Mouse (Mus musculus): ENCODE measurements around the gene Acot7.

Gene Acot7

DNA sequence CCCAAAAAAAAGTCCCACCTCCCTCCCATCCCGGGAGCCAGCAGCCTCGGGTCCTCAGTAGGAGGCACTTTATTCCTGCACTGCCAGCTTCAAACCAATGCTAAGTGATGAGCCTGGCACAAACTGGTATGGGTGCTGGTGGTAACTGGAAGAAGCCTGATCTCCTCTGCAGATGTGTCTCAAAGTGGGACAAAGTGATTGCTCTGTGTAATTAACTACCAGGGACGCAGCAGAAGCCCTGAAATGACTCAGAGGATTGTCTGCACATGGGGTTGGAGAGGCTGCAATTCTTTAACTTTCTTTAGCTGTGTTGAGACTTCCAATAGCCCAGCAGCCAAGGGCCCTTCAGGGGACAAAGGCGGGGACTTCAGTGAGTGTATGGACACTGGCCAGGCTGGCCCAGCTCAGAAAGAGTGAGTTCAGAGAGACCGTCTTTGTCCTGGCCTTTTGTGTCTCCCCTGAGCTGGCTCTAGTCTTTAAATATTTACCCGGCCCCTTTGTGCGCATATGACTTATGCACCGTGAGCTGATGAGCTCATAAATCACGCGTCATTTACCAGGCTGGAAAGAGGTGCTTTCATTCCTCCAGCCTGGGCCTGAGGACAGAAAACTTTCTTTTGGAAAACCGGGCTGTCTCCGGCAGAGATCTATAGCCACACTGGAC is 114.3 kb downstream of the Acot7 start:
- CTCF ChIA-PET = interaction anchor here in 3 of 4 experiments (0.6 to 1.5 kb wide), 11 partner anchors 9 to 196 kb away, joined by 3 to 4 read pairs (median 3); partner anchors contain the start of gene Rnf207 (in 1 of the 3)
- POLR2A ChIA-PET = interaction anchor here in 2 of 4 experiments (0.7 to 1.8 kb wide), 8 partner anchors 10 to 159 kb away, joined by 3 to 8 read pairs (median 3); partner anchors contain the start of gene Rpl22 (in 1 of the 2)

DNA sequence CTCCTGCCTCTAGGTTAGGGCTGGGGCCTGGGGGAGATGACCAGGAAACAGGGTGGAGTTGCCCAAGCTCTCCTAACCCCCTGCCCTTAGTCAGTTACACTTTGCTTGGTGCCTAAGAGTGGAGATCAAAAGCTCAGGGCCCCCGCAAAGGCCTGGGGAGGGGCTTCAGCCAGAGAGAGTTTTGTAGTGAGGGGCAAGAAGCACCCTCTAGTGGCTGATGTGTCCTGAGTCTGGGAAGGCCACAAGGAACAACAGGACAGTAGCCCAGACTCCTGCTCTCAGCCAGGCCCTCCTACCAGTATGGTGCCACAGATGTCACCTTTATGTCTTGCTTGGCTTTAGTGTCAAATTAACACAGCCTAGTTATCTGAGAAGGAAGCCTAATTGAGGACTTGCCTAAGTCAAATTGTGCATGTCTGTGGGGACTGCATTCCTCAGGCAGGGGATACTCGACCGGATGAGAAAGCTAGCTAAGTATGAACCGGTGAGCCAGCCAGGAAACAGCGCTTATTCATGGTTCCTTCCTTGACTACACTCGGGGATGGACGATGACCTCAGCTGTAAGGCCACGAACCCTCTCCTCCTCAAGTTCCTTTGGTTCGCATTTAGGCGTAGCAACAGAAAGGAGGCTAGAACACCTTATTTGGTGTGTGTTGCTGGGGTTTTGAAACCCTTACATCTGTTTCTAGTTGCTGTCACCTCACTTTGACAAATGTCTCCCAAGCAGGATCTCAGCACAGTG is 116.4 kb downstream of the Acot7 start:
- ChIA-PET CTCF (interaction anchor here (0.6 to 2.4 kb wide), 16 partner anchors 9 to 156 kb away, joined by 3 to 9 read pairs (median 4); partner anchors contain the start of gene Rnf207 (in 1 of the 4)), POLR2A (interaction anchor here in 2 of 4 experiments (0.6 to 1.6 kb wide), 6 partner anchors 14 to 179 kb away, joined by 3 read pairs; partner anchors contain the start of genes Rnf207 (in 1 of the 2) and Tnfrsf25 (in 1 of the 2))

DNA sequence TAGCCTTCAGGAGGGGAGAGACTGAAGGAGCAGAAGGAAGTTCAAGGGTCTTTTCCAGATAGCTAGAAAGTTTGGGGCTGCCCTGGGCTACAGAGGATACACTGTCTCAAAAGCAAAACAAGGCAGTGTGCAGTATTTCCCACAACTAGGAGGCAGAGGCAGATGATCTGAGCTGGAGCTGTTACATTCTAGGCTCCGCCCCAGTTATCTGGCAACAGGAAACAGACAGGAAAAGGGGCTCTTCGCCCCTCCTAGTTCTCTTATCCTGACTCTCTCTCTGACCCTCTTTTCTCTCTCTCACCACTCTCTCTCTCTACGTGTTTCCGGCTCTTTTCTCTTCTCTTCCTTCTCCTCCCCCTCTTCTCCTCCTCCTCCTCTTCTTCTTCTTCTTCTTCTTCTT is 118.0 kb downstream of the Acot7 start:
- POLR2A ChIA-PET = interaction anchor here in 2 of 4 experiments (0.7 to 1.4 kb wide), 3 partner anchors 17 to 20 kb away, joined by 4 read pairs; no protein-coding TSS in a partner anchor
- CTCF ChIA-PET = interaction anchor here in 2 of 4 experiments (0.7 to 2.4 kb wide), 7 partner anchors 14 to 155 kb away, joined by 3 to 9 read pairs (median 4); partner anchors contain the start of gene Rnf207 (in 1 of the 2)

DNA sequence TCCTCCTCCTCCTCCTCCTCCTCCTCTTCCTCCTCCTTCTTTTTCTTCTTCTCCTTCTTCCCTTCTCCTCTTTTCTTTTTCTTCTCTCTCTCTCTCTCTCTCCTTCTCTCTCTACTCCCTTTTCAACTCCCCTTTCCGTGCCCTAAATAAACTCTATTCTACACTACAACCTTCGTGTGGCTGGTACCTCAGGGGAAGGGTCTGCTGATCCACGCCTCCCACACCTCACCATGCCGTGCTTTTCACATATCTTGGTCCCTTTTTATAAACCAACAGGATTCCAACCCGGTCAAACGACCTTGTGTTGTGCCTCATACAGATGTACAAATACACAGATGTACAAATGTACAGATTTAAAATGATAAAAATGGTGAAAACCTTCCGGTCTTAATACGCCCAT is 118.4 kb downstream of the Acot7 start:
- POLR2A ChIA-PET = interaction anchor here (0.6 to 2.1 kb wide), 27 partner anchors 9 to 322 kb away, joined by 3 to 21 read pairs (median 4); partner anchors contain the start of genes Rpl22 (in 3 of the 4), Espn (in 1 of the 4), Rnf207 (in 1 of the 4) and Zbtb48 (in 1 of the 4)

DNA sequence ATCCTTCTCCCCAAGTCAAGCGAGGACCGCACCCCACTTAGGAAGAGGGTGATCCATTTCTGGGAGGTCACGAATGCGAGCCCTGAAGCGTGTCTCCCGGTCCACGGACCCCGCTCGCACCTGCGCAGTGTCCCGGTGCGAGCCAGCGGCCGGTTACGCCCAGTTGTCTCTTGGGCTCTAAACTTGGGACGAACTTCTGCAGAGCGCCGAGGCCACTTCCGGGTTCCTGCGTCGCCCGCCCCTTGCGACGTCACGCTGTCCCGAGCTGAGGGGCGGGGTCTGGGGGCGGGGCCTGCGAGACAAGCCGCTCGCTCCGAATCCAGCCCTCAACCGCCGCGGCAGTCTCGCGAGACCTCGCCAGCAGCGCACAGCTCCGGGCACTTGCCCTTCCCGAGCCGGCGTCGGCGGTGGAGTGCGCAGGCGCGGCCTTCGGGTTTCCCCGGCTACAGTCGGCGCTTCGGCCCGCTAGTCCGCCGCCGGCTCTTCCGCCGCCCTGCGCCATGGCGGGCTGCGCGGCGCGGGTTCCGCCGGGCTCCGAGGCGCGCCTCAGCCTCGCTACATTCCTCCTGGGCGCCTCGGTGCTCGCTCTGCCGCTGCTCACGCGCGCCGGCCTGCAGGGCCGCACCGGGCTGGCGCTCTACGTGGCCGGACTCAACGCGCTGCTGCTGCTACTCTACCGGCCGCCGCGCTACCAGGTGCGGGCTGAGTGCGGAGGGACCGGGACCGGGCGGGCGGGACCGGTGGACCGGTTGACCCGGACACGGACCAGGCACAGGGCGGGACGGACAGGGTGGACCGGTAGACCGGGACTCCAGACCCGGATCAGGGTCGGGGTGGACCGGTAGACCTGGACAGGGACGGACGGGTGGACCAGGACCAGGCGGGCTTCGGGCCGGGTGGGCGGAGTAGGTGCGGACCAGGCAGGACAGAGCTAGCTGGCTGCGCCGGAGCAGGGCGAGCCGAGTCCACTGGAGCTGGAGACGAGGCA is 119.2 kb downstream of the Acot7 start, which contains the start of gene Icmt:
Icmt (plus strand) TSS at position 354 of the 988 bp plus-strand sequence.
- POLR2A ChIA-PET = interaction anchor here (0.6 to 2.1 kb wide), 31 partner anchors 8 to 323 kb away, joined by 3 to 21 read pairs (median 4); partner anchors contain the start of genes Rpl22 (in 3 of the 4), Espn (in 1 of the 4), Rnf207 (in 1 of the 4) and Zbtb48 (in 1 of the 4)
- CTCF ChIA-PET = interaction anchor here in 3 of 4 experiments (0.6 to 2.6 kb wide), 23 partner anchors 11 to 1902 kb away, joined by 3 to 13 read pairs (median 4); partner anchors contain the start of genes Dnajc11 (in 1 of the 3) and Rnf207 (in 1 of the 3)

More for the DNA sequence above, 118.4 kb downstream of the Acot7 start:
- CTCF ChIA-PET = interaction anchor here in 3 of 4 experiments (0.6 to 2.6 kb wide), 22 partner anchors 11 to 1903 kb away, joined by 3 to 13 read pairs (median 4); partner anchors contain the start of gene Rnf207 (in 1 of the 3)

DNA sequence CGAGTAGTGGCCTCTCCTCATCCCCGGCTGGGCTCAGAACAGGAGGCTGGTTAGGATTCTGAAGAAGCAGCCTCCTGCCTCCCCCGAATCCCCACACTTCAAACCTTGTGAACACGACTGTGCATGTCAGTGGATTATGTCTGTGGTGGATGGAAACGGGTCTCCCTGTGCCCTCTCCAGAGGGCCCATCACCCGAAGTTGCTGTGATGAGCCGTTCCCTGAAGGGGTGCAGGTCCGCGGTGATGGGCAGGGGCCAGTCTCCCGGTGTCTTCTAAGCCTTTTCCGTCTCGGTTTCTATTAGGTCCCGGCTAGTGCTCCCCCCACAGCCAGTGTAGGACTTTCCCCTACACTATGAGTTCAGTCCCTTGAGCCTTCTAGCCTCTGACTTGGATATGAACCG is 120.9 kb downstream of the Acot7 start:
- ChIA-PET CTCF (interaction anchor here in 2 of 4 experiments (0.7 to 2.6 kb wide), 2 partner anchors 20 kb away, joined by 3 to 13 read pairs; partner anchors contain the start of gene Rnf207 (in 2 of the 2)), POLR2A (interaction anchor here in 1 of 4 experiments (1.0 to 1.8 kb wide), 4 partner anchors 11 to 39 kb away, joined by 3 to 5 read pairs (median 4); partner anchors contain the start of gene Chd5)

DNA sequence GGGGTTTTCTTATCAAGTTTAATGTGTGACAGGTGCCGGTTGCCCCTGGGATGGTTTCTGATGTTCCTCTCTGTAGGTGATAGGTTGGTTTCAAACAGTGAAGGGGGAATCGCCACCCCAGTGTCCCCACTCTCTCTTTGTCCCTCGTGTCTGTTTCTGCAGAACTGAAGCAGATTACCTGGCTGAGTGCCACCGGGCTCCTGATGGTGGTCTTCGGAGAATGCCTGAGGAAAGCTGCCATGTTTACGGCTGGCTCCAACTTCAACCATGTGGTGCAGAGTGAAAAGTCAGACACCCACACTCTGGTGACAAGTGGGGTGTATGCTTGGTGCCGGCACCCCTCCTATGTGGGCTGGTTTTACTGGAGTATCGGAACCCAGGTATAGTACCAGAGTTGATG is 122.4 kb downstream of the Acot7 start:
- POLR2A ChIA-PET = interaction anchor here in 1 of 4 experiments (0.8 to 1.3 kb wide), 4 partner anchors 9 to 37 kb away, joined by 3 to 4 read pairs (median 3); no protein-coding TSS in a partner anchor
- CTCF ChIA-PET = interaction anchor here in 1 of 4 experiments (0.6 to 1.5 kb wide), 2 partner anchors 18 to 126 kb away, joined by 3 read pairs; partner anchors contain the start of gene Rnf207

DNA sequence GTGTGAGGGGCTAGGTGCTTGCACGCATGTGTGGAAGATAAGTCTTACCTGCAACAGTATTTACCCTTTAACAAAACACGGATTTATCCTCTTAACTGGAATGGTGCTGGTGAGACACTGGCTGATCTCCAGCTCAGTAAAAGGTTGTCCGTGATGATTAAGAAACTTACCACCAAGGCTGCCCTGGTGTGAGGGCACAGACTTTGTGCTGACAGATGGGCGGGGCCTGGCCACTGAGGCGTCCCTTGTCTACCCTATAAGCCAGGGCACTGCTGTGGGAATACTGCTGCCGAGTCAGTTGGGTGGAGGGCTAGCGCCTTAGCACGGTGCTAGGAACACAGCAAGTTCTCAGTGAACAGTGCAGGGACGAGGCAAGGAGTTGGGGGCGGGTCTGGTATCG is 124.1 kb downstream of the Acot7 start:
- CTCF ChIA-PET = interaction anchor here in 1 of 4 experiments (1.5 kb wide), 2 partner anchors 17 to 30 kb away, joined by 3 to 4 read pairs; partner anchors contain the start of gene Rnf207
- POLR2A ChIA-PET = interaction anchor here in 2 of 4 experiments (1.2 to 1.6 kb wide), 3 partner anchors 10 to 14 kb away, joined by 3 read pairs; no protein-coding TSS in a partner anchor

DNA sequence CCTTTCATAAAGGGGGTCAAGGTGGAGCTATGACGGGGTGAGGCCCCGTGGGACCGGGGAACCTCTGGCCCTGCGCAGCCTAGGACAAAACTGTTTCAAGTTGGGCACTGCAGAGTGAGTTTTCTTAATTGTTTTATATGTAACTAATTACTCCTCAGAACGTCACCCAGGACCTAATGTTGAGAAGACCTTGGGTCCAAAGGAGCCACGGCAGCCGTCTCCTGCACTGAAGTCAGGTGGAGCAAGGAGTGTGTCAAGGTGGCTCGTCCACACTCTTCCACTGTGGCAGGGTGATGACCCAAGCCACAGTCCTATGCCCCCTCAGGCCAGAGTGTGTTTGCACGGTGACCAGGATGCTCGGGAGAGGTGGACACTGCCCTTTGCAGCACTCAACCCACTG is 125.2 kb downstream of the Acot7 start:
- ChIA-PET CTCF (interaction anchor here in 3 of 4 experiments (0.5 to 1.6 kb wide), 6 partner anchors 9 to 149 kb away, joined by 3 to 6 read pairs (median 4); partner anchors contain the start of gene Rnf207 (in 1 of the 3)), POLR2A (interaction anchor here in 2 of 4 experiments (1.2 to 1.7 kb wide), 3 partner anchors 12 to 30 kb away, joined by 3 to 5 read pairs (median 3); no protein-coding TSS in a partner anchor)

DNA sequence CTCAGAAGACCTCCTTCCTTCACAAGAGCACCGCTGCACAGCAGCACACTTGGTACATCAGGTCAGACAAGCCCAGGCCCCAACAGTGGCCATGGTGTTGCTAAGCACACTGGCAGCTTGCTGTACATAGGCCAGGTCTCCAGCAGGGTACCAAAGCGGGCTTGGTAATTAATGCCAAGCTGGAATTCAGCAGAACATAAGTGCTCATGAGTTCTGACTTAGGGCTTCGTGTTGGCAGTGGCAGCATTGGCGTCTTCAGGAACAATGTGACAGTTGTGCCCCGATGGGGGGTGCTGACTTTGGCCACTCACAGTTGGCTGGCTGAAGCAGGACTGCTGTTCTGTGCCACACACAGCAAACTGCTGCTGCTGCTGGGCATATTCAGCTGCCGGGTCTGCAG is 126.8 kb downstream of the Acot7 start:
- CTCF ChIA-PET = interaction anchor here (0.6 to 3.9 kb wide), 9 partner anchors 14 to 1022 kb away, joined by 3 to 15 read pairs (median 4); partner anchors contain the start of gene Rnf207 (in 2 of the 4)
- POLR2A ChIA-PET = interaction anchor here in 2 of 4 experiments (0.6 to 1.9 kb wide), 8 partner anchors 8 to 45 kb away, joined by 3 to 10 read pairs (median 4); partner anchors contain the start of genes Icmt (in 1 of the 2) and Rpl22 (in 1 of the 2)

DNA sequence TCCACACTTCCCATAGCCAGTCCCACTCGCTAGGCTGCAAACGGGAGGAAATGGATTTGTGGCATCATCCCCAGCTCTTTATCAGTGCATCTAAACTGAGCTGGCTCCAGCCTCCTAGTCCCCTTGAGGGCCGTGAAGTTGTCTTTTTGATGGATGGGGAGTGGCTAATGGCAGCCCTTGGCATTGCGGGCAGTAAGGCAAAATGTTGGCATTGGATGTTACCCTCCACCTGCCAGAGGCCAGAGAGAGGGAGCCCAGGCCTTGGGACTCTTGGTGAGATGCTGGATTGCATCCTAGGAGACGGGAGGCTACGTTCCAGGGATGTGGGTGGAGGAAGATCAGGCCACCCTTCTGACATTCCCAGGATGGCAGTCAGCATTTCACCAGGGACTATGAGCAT is 128.1 kb downstream of the Acot7 start:
- ChIA-PET CTCF (interaction anchor here in 2 of 4 experiments (0.6 to 3.9 kb wide), 2 partner anchors 8 to 13 kb away, joined by 6 to 15 read pairs; partner anchors contain the start of gene Rnf207 (in 1 of the 2)), POLR2A (interaction anchor here in 2 of 4 experiments (1.1 to 2.0 kb wide), 6 partner anchors 9 to 16 kb away, joined by 3 to 8 read pairs (median 5); partner anchors contain the start of gene Icmt (in 2 of the 2))

DNA sequence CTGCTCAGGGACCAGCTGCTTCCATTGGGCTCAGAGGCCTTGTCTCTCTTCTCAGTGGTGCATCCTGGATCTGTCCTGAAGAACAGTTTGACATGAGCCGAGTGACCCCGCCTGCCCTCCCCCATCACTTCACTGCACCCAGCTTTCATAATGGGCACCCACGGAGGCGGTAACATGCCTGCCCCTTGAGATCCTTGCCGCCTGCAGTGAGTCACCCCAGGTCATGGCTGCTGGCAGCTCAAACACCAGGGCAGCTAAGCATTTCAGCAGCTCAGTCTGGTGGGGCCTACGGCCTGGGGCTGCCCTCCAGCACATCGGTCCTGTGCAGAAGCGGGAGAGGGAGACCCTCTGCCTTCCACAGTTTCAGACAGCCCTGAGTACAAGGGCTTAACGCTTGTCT is 129.6 kb downstream of the Acot7 start:
- POLR2A ChIA-PET = interaction anchor here in 3 of 4 experiments (0.5 to 5.0 kb wide), 14 partner anchors 8 to 103 kb away, joined by 3 to 23 read pairs (median 3); partner anchors contain the start of genes Rnf207 (in 2 of the 3), Hes3 (in 1 of the 3), Icmt (in 1 of the 3) and Rpl22 (in 1 of the 3)
- CTCF ChIA-PET = interaction anchor here (0.6 to 3.9 kb wide), 8 partner anchors 10 to 154 kb away, joined by 3 to 15 read pairs (median 4); partner anchors contain the start of genes Rnf207 (in 3 of the 4) and Icmt (in 1 of the 4)

DNA sequence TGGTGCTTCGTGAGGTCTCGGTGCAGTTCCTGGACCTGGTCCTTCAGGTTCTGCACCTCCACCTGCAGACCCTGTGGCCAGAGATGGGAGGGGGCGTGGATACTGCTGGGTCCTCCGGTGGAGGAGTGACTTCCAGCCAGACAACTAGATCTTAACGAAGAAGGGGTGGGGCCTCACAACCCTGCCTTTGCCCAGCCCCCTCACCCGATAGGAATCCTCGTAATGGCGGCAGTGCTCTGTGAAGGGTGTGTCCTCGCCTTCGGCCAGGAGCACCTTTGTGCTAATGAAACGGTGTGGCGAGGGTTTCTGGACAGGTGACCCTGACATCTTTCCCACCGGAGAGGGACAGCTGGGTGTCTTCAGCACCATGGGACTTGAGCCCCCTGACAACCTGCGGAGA is 134.3 kb downstream of the Acot7 start:
- CTCF ChIA-PET = interaction anchor here in 3 of 4 experiments (0.6 to 1.2 kb wide), 4 partner anchors 13 to 1029 kb away, joined by 3 to 4 read pairs (median 3); partner anchors contain the start of gene Rpl22 (in 1 of the 3)
- POLR2A ChIA-PET = interaction anchor here in 2 of 4 experiments (1.0 to 9.3 kb wide), 7 partner anchors 9 to 18 kb away, joined by 3 to 79 read pairs (median 6); partner anchors contain the start of genes Rpl22 (in 2 of the 2) and Icmt (in 1 of the 2)

DNA sequence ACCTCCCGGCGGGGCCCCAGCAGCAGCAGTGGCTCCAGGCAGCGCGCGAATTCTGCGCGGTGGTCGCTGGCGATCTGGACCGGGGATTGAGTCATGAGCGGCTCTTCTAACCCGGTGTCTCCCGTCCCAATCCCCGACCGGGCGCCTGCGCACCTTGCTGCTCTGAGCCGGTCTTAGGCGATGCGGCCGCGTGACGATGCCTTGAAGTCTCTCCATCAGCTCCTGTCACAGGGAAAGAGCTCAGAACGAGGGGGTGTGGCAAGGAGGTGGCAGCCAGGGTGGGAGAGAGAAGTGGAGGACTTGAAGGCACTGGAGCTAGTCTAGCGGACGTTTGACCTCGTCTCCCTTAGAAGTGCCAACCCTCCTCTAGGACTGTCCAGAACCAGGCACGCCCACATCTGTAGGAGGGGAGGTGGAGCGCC is 135.3 kb downstream of the Acot7 start:
- ChIA-PET CTCF (interaction anchor here (0.6 to 1.4 kb wide), 17 partner anchors 10 to 1758 kb away, joined by 3 to 5 read pairs (median 4); partner anchors contain the start of gene Rpl22 (in 1 of the 4)), POLR2A (interaction anchor here in 3 of 4 experiments (0.6 to 9.3 kb wide), 12 partner anchors 8 to 270 kb away, joined by 3 to 79 read pairs (median 5); partner anchors contain the start of genes Rpl22 (in 2 of the 3) and Icmt (in 1 of the 3))

DNA sequence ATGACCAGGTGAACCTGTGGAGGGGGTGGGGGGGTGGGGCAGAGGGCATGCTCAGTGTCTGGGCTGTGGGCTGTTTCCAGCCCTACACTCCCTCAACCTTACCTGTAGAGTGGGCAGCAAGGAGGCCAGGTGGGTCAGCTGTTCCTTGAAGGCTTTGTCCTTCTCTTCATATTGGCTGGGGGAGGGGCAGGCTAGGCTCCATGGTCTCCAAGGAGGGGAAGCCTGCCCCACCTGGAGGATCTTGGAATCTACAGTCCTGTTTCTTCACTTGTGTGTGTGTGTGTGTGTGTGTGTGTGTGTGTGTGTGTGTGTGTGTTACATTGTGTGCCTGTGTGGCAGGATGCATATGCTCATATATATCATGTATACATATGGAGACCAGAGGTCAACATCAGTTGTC is 136.0 kb downstream of the Acot7 start:
- CTCF ChIA-PET = interaction anchor here (0.6 to 2.6 kb wide), 19 partner anchors 8 to 1757 kb away, joined by 3 to 7 read pairs (median 4); partner anchors contain the start of gene Rpl22 (in 1 of the 4)
- POLR2A ChIA-PET = interaction anchor here in 3 of 4 experiments (0.6 to 9.3 kb wide), 11 partner anchors 11 to 271 kb away, joined by 3 to 79 read pairs (median 5); partner anchors contain the start of genes Rpl22 (in 2 of the 3) and Icmt (in 1 of the 3)

All from embryonic stem cell, embryonic (primary cell).